Mouse (Mus musculus) bone marrow macrophage, adult 2 months (primary cell): Measurements from ENCODE around the gene Gdf7.

Experiments used
- CTCF ChIP-seq: IDR thresholded peaks from 2 replicates; pipeline ENCODE4 v1.5.1; 2012; ENCODE audit warnings: low read depth, mild to moderate bottlenecking, low read length, moderate library complexity
- POLR2A ChIP-seq: IDR thresholded peaks from 2 replicates; pipeline ENCODE4 v1.6.1; 2012; ENCODE audit warnings: mild to moderate bottlenecking, low read depth, low read length, borderline replicate concordance

DNA sequence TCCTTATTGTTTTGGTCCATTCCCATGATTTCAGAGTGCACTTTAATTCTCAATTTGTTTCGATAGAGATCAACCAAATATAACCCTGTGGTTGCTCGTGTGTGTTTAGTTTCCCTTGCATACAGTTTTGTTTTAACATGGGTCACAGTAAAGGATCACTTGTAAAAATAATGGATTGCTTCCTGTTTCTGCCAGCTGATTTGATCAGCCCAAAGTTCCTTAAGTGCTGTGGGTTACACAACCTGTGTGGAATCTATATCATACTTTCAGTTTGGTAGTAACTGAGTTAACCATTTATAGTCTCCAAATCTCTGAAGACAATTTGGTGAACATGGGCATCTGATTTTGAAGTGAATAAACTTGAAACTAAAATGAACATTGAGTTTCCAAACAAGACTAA lies 41.5 kb downstream of the Gdf7 start:
- TF ChIP-seq POLR2A (no peak), CTCF (no peak)
